Mouse (Mus musculus) kidney, adult 2 months (tissue): ENCODE results near the gene Enoph1.

ENCODE experiments used
- CTCF ChIP-seq: fragments of 200-500 bp; conservative IDR thresholded peaks from 2 replicates; pipeline ENCODE4 v1.5.1; 2011; ENCODE audit warnings: low read depth, mild to moderate bottlenecking, control low read depth, low read length, moderate library complexity, mixed read lengths; ENCODE audit not compliant: insufficient read depth, insufficient read length
- POLR2A ChIP-seq: fragments of 200-500 bp; IDR thresholded peaks from one replicate; pipeline ENCODE4 v1.6.1; 2011; ENCODE audit warnings: low read depth, low read length, control low read depth

DNA sequence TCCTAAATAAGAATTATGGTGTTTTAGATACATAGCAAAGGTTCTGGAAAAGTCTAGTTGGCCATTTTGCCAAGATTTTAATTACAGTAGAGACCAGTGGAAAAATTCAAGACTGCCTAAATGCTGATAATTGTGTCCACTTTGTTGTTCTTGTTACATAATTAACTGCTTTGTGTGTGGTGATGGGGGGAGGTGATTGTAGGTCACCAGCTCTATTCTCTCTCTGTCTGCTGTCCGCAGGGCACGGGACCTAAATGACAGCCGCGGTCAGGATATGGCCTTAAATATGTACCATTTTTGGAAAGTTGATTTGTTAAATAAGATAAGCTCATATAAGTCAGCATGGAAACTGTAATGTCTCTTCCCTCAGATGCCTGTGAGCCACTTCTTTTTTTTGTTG, 1.5 kb downstream of the Enoph1 start:
- no peak for TF ChIP-seq POLR2A
- TF ChIP-seq CTCF = no peak
